Mouse (Mus musculus) cortical plate, adult 2 months (tissue): Measurements from ENCODE around the gene Olfr1396.

Experiments used
- CTCF ChIP-seq: fragments of 200-500 bp; IDR thresholded peaks from 2 replicates; pipeline ENCODE4 v1.5.1; 2011; ENCODE audit warnings: mild to moderate bottlenecking, control low read depth, low read length; ENCODE audit not compliant: insufficient read depth; ENCODE audit errors: extremely low read depth
- POLR2A ChIP-seq: fragments of 200-500 bp; IDR thresholded peaks from 2 replicates; pipeline ENCODE4 v1.6.1; 2011; ENCODE audit warnings: mild to moderate bottlenecking, low read length, control low read depth; ENCODE audit not compliant: insufficient read depth; ENCODE audit errors: extremely low read depth

DNA sequence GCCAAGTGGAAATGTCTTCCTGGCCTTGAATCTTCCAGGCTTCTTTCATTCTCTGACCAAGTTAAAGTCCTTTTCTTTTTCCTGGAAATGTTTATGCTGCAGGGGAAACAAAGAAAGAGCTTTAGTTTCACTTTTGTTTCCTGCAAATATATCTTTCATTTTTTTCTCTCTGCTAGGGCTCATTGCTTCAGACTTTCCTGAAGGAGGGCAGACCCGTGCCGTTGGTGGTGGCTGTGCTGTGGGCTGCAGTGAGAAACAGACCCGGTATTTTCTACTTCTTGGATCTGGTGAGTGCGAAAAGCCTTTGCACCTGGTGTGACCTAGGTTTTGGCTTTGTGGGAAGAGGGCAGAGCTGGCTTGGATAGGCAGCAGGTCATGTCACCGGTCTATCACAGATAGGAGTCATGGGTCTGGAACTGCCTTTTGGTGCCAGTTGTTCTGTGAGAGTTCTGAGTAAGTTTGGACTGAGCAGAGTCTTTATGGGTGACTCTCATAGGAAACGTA is 27.8 kb downstream of the Olfr1396 start:
- TF ChIP-seq CTCF (no peak), POLR2A (no peak)
